Mouse (Mus musculus) kidney, postnatal 0 days (tissue): ENCODE results near the gene Oxsr1. TPM values are rescaled to one million over a fixed set of nuclear protein-coding genes. Genes with fewer than 3 reads are reported as not detected.

Experiments used
- ATAC-seq: fragments of 200-750 bp; cut with Nextera tagmentation; replicated peaks from 2 replicates; pipeline ENCODE4 v1.8.0; 2017; ENCODE audit warnings: low read depth, moderate number of reproducible peaks, moderate TSS enrichment, moderate library complexity; ENCODE audit not compliant: low FRiP score
- DNase-seq: peaks from one replicate; pipeline ENCODE4 v3.0.0-alpha.2; 2016; ENCODE audit warnings: low spot score
- H3K27ac ChIP-seq: fragments of 300-500 bp; sonication (generic); 2 replicates; pipeline ENCODE4 v1.5.1; 2014; ENCODE audit warnings: mild to moderate bottlenecking
- H3K27me3 ChIP-seq: fragments of 300-500 bp; sonication (generic); 2 replicates; pipeline ENCODE4 v1.6.1; 2014; ENCODE audit warnings: low read length, mixed read lengths; ENCODE audit not compliant: insufficient read depth
- H3K36me3 ChIP-seq: fragments of 300-500 bp; sonication (generic); 2 replicates; pipeline ENCODE4 v1.6.1; 2014; ENCODE audit warnings: low read length, mixed read lengths; ENCODE audit not compliant: insufficient read depth
- H3K4me1 ChIP-seq: fragments of 300-500 bp; sonication (generic); replicated peaks from 2 replicates; pipeline ENCODE4 v1.6.1; 2014; ENCODE audit warnings: antibody characterized with exemption, low read length, mixed read lengths; ENCODE audit not compliant: insufficient read depth
- H3K4me2 ChIP-seq: fragments of 300-500 bp; sonication (generic); 2 replicates; pipeline ENCODE4 v1.6.1; 2014; ENCODE audit warnings: mild to moderate bottlenecking, low read length, moderate library complexity, mixed read lengths
- H3K4me3 ChIP-seq: fragments of 300-500 bp; sonication (generic); replicated peaks from 2 replicates; pipeline ENCODE4 v1.5.1; 2014; ENCODE audit warnings: low read depth, low read length
- H3K9ac ChIP-seq: fragments of 300-500 bp; sonication (generic); 2 replicates; pipeline ENCODE4 v1.6.1; 2014; ENCODE audit warnings: low read depth, low read length
- H3K9me3 ChIP-seq: fragments of 300-500 bp; sonication (generic); replicated peaks from 2 replicates; pipeline ENCODE4 v1.6.1; 2016; ENCODE audit warnings: low read length, inconsistent platforms, mixed read lengths
- CTCF ChIP-seq: IDR thresholded peaks from 2 replicates; pipeline ENCODE4 v1.5.1; 2016; ENCODE audit warnings: antibody characterized with exemption, low read depth, mild to moderate bottlenecking, moderate library complexity
- WGBS: fragments of 180-500 bp; shearing (Covaris S2); extraction: QIAGEN DNeasy Blood & Tissue Kit; methylation state at CpG from one replicate; pipeline ENCODE4 v1.1.7; 2014; 5-methylcytosine and 5-hydroxymethylcytosine counted together
- polyA plus RNA-seq: library from polyadenylated mRNA; unstranded; fragments of >200 nt; fragmentation: Nextera tagmentation; extraction: Ambion mirVana; gene quantifications from 2 replicates; pipeline ENCODE4 v1.2.1, GENCODE M21; 2015

The Oxsr1 gene
- polyA plus RNA-seq, 1 experiment from 2014 or later, result 11.0 TPM

DNA sequence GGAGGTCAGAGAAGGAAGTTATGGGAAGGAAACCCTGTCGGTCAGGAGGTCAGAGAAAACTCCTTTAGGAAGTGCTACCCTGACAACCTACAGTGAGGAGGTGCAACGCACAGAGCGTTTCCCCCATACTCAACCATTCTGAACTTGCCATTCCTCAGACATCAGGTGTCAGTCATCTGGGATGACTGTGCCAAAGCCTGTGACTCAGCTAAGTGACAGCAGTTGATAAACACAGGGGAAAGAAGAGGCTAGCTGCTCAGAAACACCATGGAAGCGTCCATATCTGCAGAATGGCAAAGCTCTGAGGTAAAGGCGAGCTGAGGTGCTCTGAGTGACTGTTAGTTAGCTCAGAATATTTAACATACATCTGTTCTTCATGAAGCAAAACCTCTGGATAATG is 64.1 kb downstream of the Oxsr1 start:
- Histone ChIP-seq H3K27me3 (no peaks in the 10 kb centered on the region), H3K9me3 (no peaks in the 10 kb centered on the region), H3K36me3 (peaks cover 30% of the 10 kb centered on the region), H3K4me1 (no peaks in the 10 kb centered on the region), H3K4me3 (no peak overlapping the region), H3K27ac (no peak overlapping the region), H3K4me2 (no peak overlapping the region), H3K9ac (no peak overlapping the region)
- 75% methylated on average over 5 of the region's 5 CpGs for WGBS
- DNase-seq (no peak), ATAC-seq (no peak)
- no peak for TF ChIP-seq CTCF

DNA sequence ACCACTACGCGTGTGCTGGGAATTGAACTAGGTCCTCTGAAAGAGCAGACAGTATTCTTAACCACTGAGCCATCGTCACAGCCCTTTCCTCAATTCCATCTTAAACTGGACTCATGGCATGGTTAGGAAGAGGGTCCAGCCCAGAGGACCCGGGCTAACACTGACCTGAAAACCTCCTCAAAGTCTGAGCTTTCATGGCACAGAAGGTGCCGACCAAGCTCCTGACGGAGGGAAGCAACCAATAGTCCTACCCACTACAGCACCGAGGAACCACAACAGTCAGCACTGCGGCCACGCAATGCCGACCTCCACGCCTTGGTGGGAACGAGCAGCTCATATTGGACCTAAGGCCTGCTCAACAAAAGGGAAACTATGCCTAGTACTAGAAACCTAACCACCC is 66.1 kb downstream of the Oxsr1 start:
- no peak overlapping the region for H3K9ac ChIP-seq
- TF ChIP-seq CTCF, result no peak
- no peak overlapping the region for H3K4me2 ChIP-seq
- ATAC-seq (no peak), DNase-seq (no peak)
- H3K36me3 ChIP-seq, result peaks cover 20% of the 10 kb centered on the region
- no peak overlapping the region for H3K4me3 ChIP-seq
- no peak overlapping the region for H3K27ac ChIP-seq
- H3K4me1 ChIP-seq, result no peaks in the 10 kb centered on the region
- H3K9me3 ChIP-seq, result no peaks in the 10 kb centered on the region
- 98% methylated on average over 12 of the region's 12 CpGs for WGBS
- H3K27me3 ChIP-seq, result no peaks in the 10 kb centered on the region

DNA sequence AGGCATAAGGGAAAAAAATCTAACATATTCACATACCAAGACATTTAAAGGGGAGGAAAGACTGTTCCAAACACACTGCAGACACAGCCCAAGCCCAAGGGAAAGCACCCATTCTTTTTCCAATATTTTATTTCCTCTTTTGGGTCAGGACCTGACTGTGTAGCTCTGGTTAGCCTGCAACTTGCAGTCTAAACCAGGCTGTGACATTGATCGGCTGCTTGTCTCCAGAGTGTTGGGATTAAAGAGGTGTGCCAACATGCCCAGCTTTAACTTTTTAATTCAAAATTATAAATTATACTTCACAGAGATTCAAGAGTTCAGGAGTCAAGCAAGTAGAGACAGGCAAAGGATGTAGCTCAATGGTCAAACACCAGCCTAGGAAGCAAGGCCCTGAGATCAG is 67.1 kb downstream of the Oxsr1 start:
- Histone ChIP-seq H3K36me3 (peaks cover 20% of the 10 kb centered on the region), H3K4me3 (no peak overlapping the region), H3K9ac (no peak overlapping the region), H3K4me2 (no peak overlapping the region), H3K27ac (no peak overlapping the region), H3K4me1 (no peaks in the 10 kb centered on the region), H3K27me3 (no peaks in the 10 kb centered on the region), H3K9me3 (no peaks in the 10 kb centered on the region)
- no peak for ATAC-seq
- TF ChIP-seq CTCF, result no peak
- DNase-seq, result no peak
- 98% methylated on average over 1 of the region's 1 CpGs for WGBS

- Histone ChIP-seq H3K9ac (no peak overlapping the region), H3K4me1 (no peaks in the 10 kb centered on the region), H3K4me2 (no peak overlapping the region), H3K27me3 (no peaks in the 10 kb centered on the region), H3K9me3 (no peaks in the 10 kb centered on the region), H3K4me3 (no peak overlapping the region), H3K36me3 (peaks cover 25% of the 10 kb centered on the region), H3K27ac (no peak overlapping the region)
- ATAC-seq (no peak), DNase-seq (peak; percentile 12)
- TF ChIP-seq CTCF, result peak; percentile 31; the same call in 1 of the 2 replicates
- 40% methylated on average over 2 of the region's 2 CpGs for WGBS
Measured at GRCm38 (mm10) chr9:119254187-119254586, 68.0 kb downstream of the Oxsr1 start.

- Histone ChIP-seq H3K36me3 (peaks cover 19% of the 10 kb centered on the region; the same call in 1 of the 2 replicates), H3K9me3 (no peaks in the 10 kb centered on the region), H3K4me1 (no peaks in the 10 kb centered on the region), H3K27ac (no peak overlapping the region), H3K4me3 (no peak overlapping the region), H3K9ac (no peak overlapping the region), H3K27me3 (no peaks in the 10 kb centered on the region), H3K4me2 (no peak overlapping the region)
- ATAC-seq, result no peak
- DNase-seq, result no peak
- WGBS, result 81% methylated on average over 5 of the region's 5 CpGs
- TF ChIP-seq CTCF, result no peak
Measured at GRCm38 (mm10) chr9:119247996-119248395, 74.2 kb downstream of the Oxsr1 start.

GRCm38 (mm10) chr9:119246826-119247225 is 75.4 kb downstream of the Oxsr1 start:
- Histone ChIP-seq H3K9me3 (no peaks in the 10 kb centered on the region), H3K9ac (no peak overlapping the region), H3K4me2 (no peak overlapping the region), H3K4me1 (no peaks in the 10 kb centered on the region), H3K27ac (no peak overlapping the region), H3K36me3 (peaks cover 19% of the 10 kb centered on the region; the same call in 1 of the 2 replicates), H3K4me3 (no peak overlapping the region), H3K27me3 (no peaks in the 10 kb centered on the region)
- 83% methylated on average over 5 of the region's 5 CpGs for WGBS
- TF ChIP-seq CTCF, result peak; percentile 28; the same call in 1 of the 2 replicates
- peak; percentile 2 for DNase-seq
- ATAC-seq, result no peak

DNA sequence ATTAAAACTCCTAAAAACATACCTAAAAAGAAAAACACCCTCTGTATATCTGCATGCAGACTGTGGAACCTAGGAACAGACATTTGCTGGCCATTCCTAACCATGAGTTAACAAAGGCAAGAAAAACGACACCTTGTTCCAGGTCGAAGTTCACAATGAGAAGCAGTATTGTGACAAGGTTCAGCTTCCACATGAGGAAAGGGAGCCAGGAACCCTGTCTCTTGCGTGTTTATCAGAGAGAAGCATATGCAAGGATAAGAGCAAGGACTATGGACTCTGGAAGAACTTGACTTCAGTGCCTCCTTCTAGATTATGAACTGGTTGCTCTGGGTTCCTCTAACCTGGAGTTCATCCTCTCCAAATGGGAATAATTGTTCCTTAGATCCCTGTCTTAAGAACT is 78.2 kb downstream of the Oxsr1 start:
- no peak overlapping the region for H3K9ac ChIP-seq
- DNase-seq, result no peak
- TF ChIP-seq CTCF, result no peak
- no peaks in the 10 kb centered on the region for H3K9me3 ChIP-seq
- H3K27ac ChIP-seq, result no peak overlapping the region
- 73% methylated on average over 3 of the region's 3 CpGs for WGBS
- H3K4me3 ChIP-seq, result no peak overlapping the region
- H3K27me3 ChIP-seq, result no peaks in the 10 kb centered on the region
- ATAC-seq, result no peak
- peaks cover 13% of the 10 kb centered on the region; the same call in 1 of the 2 replicates for H3K36me3 ChIP-seq
- H3K4me1 ChIP-seq, result no peaks in the 10 kb centered on the region
- H3K4me2 ChIP-seq, result no peak overlapping the region
